Mouse (Mus musculus): ENCODE results near the gene Smarcad1. TPM values are rescaled to one million over a fixed set of nuclear protein-coding genes. Genes with fewer than 3 reads are reported as not detected.
A peak's percentile ranks its signal among the peaks of the same experiment; 100 is the strongest.

Gene Smarcad1
- polyA plus RNA-seq, 1 experiment from 2014 or later: 97.5 TPM

DNA sequence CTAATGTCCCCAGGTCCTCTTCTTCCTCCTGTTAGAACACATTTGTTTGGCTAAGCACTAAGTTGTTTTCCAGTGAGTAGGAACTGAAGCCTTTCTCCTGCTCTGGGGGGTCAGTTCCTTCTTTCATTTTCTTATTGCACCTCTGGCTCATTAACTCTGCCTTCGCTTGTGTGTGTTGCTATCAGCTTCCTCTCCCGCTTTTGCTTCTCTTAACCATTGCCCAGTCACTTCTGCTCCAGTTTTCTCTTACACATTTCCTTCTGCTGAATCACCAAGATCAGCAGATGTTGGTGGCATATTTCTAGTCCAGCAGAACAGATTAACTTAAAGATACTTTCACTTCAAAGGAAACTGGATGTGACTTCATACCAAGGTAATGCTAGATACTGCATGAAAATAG lies 72.5 kb downstream of the Smarcad1 start:
- ATAC-seq (ENCODE audit: insufficient number of reproducible peaks, insufficient read depth, low FRiP score, low TSS enrichment, low read depth): no peak
- 87% methylated on average over 2 of the region's 2 CpGs for WGBS

DNA sequence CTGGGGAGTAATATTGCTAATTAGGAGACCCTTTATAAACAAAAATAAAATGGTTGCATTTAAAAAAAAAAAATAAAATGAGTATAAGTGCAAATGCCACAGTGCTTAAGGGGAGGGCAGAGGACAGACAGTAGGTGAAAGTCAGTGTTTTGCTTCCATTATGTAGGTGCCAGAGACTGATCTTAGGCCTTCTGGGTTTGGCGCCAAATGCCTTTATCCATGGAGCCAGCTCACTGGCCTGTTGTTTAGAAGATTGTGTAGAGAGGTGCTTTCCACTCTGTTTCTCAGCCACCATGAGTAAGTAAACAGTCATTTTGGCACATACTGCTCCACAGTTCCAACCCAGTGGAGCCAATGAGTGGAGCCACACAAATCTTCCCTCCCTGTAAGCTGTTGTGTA lies 75.2 kb downstream of the Smarcad1 start:
- no peaks in the 10 kb centered on the region for H3K4me1 ChIP-seq
- H3K9ac ChIP-seq: no peak overlapping the region
- H3K4me2 ChIP-seq: no peak overlapping the region
- no peak overlapping the region for H3K27ac ChIP-seq
- no peaks in the 10 kb centered on the region for H3K27me3 ChIP-seq
- peaks cover 46% of the 10 kb centered on the region for H3K36me3 ChIP-seq
- no peaks in the 10 kb centered on the region for H3K9me3 ChIP-seq
- no peak for ATAC-seq (ENCODE audit: insufficient number of reproducible peaks, insufficient read depth, low FRiP score, low TSS enrichment, low read depth)
- WGBS: 92% methylated on average over 1 of the region's 1 CpGs
- H3K4me3 ChIP-seq: no peak overlapping the region

More for the DNA sequence above, 72.5 kb downstream of the Smarcad1 start:
- no peak overlapping the region for H3K4me2 ChIP-seq
- H3K36me3 ChIP-seq: peaks cover 62% of the 10 kb centered on the region
- no peak overlapping the region for H3K27ac ChIP-seq
- H3K4me3 ChIP-seq: no peak overlapping the region
- no peaks in the 10 kb centered on the region for H3K4me1 ChIP-seq
- no peaks in the 10 kb centered on the region for H3K27me3 ChIP-seq
- no peak overlapping the region for H3K9ac ChIP-seq
- no peaks in the 10 kb centered on the region for H3K9me3 ChIP-seq

DNA sequence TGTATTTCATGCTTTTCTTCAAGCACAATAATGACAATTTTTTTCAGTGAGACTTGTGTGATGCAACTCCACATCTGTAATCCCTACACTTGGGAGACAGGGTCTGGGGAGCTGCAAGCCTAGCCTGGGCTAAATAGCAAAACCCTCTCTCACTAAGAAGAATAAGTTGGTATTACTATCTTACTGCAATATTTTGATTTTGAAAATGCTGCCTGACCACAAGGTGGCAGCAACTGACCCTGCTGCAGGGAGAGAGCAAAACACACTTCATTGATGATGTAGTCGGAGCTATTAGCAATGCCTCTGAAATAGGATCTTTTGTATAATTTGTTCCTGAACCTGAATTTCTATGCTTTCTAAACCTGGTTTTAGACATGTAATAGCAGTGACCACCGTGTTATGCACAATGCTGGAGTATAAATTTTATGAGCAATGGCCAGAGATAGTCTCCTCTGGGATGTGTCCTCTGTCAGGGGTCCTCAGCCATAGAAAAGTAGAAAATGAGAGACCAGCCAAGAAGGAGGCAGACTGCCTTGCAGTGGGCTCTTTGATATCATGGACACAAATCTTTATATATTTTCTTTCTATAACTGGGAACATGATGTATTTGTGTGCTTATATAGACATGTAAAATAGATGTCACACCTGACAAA lies 83.8 kb downstream of the Smarcad1 start:
- Histone ChIP-seq H3K4me3 (no peak overlapping the region), H3K9me3 (no peaks in the 10 kb centered on the region), H3K4me2 (no peak overlapping the region), H3K36me3 (no peaks in the 10 kb centered on the region), H3K4me1 (no peaks in the 10 kb centered on the region), H3K9ac (no peak overlapping the region), H3K27ac (no peak overlapping the region), H3K27me3 (no peaks in the 10 kb centered on the region)
- ATAC-seq (ENCODE audit: insufficient number of reproducible peaks, insufficient read depth, low FRiP score, low TSS enrichment, low read depth): no peak
- 11% methylated on average over 2 of the region's 2 CpGs for WGBS

DNA sequence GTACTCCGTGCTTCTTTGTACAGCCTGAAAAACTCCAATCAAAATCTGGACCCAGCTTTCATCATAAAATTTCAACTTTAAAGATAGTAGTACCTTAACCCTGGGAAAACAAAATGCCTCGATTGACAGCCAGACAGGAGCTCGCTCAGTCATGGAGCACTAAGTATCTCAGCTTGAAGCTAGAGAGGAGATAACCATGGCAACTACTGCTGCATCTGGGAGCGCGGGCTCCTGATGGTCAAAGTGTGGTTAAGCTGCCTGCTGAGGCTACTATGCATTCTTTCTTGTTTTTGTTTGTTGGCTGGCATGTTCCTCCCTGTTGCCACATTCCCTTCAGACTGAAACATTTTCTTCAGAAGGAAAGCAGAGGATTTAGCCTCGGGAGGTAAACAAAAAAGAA lies 90.0 kb downstream of the Smarcad1 start:
- no peak overlapping the region for H3K27ac ChIP-seq
- 63% methylated on average over 6 of the region's 6 CpGs for WGBS
- no peaks in the 10 kb centered on the region for H3K27me3 ChIP-seq
- H3K4me3 ChIP-seq: no peak overlapping the region
- H3K4me2 ChIP-seq: no peak overlapping the region
- H3K9ac ChIP-seq: no peak overlapping the region
- H3K4me1 ChIP-seq: no peaks in the 10 kb centered on the region
- H3K9me3 ChIP-seq: no peaks in the 10 kb centered on the region
- H3K36me3 ChIP-seq: no peaks in the 10 kb centered on the region
- no peak for ATAC-seq (ENCODE audit: insufficient number of reproducible peaks, insufficient read depth, low FRiP score, low TSS enrichment, low read depth)

DNA sequence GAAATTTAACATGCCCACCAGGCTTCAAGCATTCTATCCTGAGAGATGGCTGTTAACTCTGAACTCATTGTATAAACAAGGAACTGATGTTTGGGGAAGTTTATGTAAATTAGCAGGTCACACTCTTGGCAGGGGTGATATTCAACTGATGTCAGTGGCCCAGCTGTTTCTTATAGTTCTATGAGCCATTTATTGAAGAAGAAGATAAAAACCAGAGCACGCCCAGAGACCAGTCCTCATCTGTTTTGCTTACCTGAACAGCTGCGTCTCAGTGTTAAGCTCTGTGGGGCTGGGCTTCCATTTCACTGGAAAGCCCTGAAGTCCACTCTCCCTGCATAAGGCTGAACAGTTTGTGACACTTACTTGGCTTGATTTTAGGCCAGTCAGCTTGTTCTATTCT lies 95.4 kb downstream of the Smarcad1 start:
- Histone ChIP-seq H3K27me3 (no peaks in the 10 kb centered on the region), H3K36me3 (no peaks in the 10 kb centered on the region), H3K27ac (no peak overlapping the region), H3K4me2 (no peak overlapping the region), H3K9me3 (no peaks in the 10 kb centered on the region), H3K9ac (no peak overlapping the region), H3K4me1 (no peaks in the 10 kb centered on the region), H3K4me3 (no peak overlapping the region)
- ATAC-seq (ENCODE audit: insufficient number of reproducible peaks, insufficient read depth, low FRiP score, low TSS enrichment, low read depth): no peak
- WGBS: 39% methylated on average over 2 of the region's 2 CpGs

DNA sequence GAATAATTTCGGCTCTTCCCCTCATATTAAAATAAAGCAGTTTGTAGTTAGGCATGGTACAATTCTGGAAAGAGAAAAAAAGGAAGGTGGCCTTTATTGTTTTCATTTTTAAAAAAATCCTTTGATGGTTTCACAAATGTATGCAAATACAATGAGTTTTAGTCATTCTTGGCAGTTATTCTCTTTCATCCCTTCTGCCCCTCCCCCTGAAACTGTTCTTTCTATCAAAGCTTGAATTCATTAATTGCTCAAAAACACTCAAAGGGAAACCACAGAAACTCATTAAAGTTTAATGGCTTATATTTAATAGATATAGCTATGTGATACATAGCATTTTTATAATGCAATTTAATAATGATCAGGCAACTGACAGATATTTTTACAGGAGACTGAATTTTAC lies 95.9 kb downstream of the Smarcad1 start:
- H3K4me2 ChIP-seq: no peak overlapping the region
- H3K4me1 ChIP-seq: no peaks in the 10 kb centered on the region
- ATAC-seq (ENCODE audit: insufficient number of reproducible peaks, insufficient read depth, low FRiP score, low TSS enrichment, low read depth): no peak
- H3K27ac ChIP-seq: no peak overlapping the region
- WGBS: 77% methylated on average over 1 of the region's 1 CpGs
- H3K9me3 ChIP-seq: no peaks in the 10 kb centered on the region
- H3K36me3 ChIP-seq: no peaks in the 10 kb centered on the region
- H3K4me3 ChIP-seq: no peak overlapping the region
- H3K9ac ChIP-seq: no peak overlapping the region
- no peaks in the 10 kb centered on the region for H3K27me3 ChIP-seq

DNA sequence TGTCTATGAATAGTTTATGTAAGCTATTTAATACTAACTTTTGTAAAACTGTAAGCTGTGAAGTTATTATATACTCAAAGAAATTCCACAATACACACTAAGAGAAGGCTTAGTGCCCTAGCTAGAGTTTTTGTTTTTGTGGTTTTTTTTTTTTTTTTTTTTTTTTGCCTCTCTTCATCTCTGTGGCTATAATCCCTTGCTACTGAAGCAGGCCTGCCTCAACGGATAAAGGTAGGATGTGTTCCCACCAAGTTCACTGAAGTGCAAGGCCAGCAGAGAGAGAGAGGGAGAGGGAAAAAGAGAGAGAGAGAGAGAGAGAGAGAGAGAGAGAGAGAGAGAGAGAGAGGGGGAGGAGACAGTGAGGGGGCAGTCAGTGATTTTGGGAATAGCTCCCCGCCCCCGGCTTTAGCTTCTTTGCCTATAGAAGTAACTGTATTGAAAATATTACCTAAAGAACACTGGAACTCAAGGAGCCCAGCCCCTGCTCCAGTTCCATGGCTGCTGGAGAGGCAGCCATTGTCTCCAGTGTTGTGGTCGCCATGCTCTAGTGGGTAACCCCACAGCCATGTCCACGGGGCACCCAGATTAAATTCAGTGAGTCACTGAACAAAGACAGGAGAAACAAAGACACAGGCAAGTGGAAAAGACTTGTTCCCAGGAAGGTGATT lies 97.8 kb downstream of the Smarcad1 start:
- H3K4me2 ChIP-seq: no peak overlapping the region
- H3K27me3 ChIP-seq: no peaks in the 10 kb centered on the region
- no peak for ATAC-seq (ENCODE audit: insufficient number of reproducible peaks, insufficient read depth, low FRiP score, low TSS enrichment, low read depth)
- H3K4me3 ChIP-seq: no peak overlapping the region
- H3K4me1 ChIP-seq: no peaks in the 10 kb centered on the region
- H3K27ac ChIP-seq: no peak overlapping the region
- WGBS: 55% methylated on average over 5 of the region's 5 CpGs
- no peaks in the 10 kb centered on the region for H3K36me3 ChIP-seq
- no peak overlapping the region for H3K9ac ChIP-seq
- no peaks in the 10 kb centered on the region for H3K9me3 ChIP-seq

DNA sequence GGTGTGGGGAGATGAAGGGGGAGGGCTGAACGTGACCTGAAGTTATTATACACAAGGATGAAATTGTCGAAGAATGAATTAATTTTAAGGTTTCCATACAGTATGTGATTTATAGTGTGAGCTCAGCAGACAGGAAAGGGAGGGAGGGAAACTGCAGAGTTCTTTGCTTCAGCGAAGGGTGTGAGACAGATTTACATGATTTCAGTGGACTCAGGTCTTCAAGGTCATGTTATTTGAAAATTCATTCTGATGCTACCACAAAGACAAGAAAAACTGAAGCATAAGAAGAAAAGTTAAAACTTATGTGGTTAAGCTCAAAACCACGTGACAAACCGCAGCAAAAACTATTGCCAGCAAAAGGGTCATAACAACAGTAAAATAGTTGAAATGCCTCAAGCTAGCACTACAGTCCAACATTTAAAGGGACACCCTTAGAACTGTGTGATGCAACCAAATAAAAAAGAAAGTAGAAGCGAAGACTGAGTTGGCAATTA lies 98.4 kb downstream of the Smarcad1 start:
- no peak overlapping the region for H3K4me2 ChIP-seq
- no peaks in the 10 kb centered on the region for H3K27me3 ChIP-seq
- ATAC-seq (ENCODE audit: insufficient number of reproducible peaks, insufficient read depth, low FRiP score, low TSS enrichment, low read depth): no peak
- no peak overlapping the region for H3K4me3 ChIP-seq
- H3K4me1 ChIP-seq: no peaks in the 10 kb centered on the region
- no peak overlapping the region for H3K27ac ChIP-seq
- H3K9me3 ChIP-seq: no peaks in the 10 kb centered on the region
- H3K36me3 ChIP-seq: no peaks in the 10 kb centered on the region
- whole genome bisulfite sequencing: 79% methylated on average over 6 of the region's 6 CpGs
- no peak overlapping the region for H3K9ac ChIP-seq

DNA sequence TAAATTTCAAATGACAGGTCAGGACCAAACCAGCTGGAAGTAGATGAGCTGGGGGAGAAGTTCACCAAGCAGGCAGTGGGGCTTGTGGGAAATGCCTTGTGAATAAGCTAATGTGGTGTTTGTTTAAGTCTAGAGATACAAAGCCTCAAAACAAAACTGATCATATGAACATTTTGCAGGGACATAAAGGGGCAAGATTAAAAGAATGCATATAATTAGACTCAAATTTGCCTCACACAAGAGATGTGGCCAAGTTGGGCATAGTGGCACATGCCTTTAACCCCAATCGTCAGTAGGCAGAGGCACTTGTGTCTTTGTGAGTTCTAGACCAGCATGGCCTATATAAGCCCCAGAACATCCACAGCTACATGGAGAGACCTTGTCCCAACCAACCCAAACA lies 99.9 kb downstream of the Smarcad1 start:
- no peaks in the 10 kb centered on the region for H3K4me1 ChIP-seq
- WGBS: 90% methylated on average over 1 of the region's 1 CpGs
- no peaks in the 10 kb centered on the region for H3K9me3 ChIP-seq
- no peak for ATAC-seq (ENCODE audit: insufficient number of reproducible peaks, insufficient read depth, low FRiP score, low TSS enrichment, low read depth)
- no peaks in the 10 kb centered on the region for H3K27me3 ChIP-seq
- no peak overlapping the region for H3K4me3 ChIP-seq
- no peaks in the 10 kb centered on the region for H3K36me3 ChIP-seq
- H3K27ac ChIP-seq: no peak overlapping the region
- no peak overlapping the region for H3K9ac ChIP-seq
- no peak overlapping the region for H3K4me2 ChIP-seq

DNA sequence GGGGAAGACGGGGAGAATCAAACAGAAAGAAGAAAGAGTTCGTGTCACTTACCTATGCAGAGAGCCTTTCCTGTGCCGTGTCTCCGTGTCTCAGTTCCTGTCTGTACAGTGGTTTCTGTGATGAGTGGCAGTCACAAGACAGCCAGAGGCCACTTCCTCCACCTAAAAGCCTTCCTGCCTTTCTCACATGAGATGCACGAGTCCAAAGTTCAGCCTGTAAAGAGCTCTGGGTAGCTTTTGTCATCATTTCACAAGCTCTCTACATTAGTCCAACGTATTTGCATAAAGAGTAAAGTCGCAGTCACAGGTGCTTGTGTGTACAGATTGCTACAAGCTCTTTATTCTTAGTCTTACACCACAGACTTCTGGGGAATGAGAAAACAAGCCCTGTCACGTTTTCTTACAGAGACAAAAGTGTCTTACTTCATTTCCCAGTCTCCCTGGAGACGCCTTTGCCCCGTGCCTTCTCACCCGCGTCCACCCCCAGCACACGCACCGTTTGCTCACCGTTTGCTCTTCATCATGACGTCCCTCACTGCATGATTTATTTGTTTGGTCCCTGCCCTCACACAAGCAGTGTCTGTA lies 102.3 kb downstream of the Smarcad1 start, which contains the start of gene Hpgds:
Hpgds (minus strand) TSS at position 288 of the 585 bp plus-strand sequence.
- Histone ChIP-seq H3K9ac (no peak within 1 kb of the TSS), H3K4me2 (peak within 1 kb of the TSS; percentile 18), H3K4me3 (no peak within 1 kb of the TSS), H3K36me3 (no peaks in the 10 kb centered on the region), H3K27me3 (no peaks in the 10 kb centered on the region), H3K27ac (no peak within 1 kb of the TSS), H3K4me1 (no peaks in the 10 kb centered on the region), H3K9me3 (no peaks in the 10 kb centered on the region)
- 66% methylated on average over 16 of the region's 16 CpGs for WGBS
- ATAC-seq (ENCODE audit: insufficient number of reproducible peaks, insufficient read depth, low FRiP score, low TSS enrichment, low read depth): no peak

DNA sequence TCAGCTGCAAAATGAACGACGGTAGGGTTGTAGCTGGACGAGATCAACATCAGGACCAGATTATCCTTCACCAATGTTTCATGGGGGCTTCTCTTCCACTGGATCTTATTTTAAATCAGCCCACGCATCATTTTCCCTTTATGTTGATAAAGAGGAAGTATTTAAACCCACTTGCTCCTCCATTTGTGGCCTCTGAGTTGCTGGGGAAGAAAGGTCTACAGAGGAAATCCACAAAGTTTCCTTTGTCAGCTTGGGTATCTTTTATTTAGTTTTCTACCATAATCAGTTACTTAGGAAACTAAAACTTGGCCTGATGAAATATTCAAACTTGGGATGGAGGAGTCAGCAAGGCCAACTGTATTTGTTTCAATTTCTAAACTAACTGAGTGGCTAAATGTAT lies 104.0 kb downstream of the Smarcad1 start:
- no peak overlapping the region for H3K4me3 ChIP-seq
- H3K9ac ChIP-seq: no peak overlapping the region
- no peak overlapping the region for H3K27ac ChIP-seq
- no peak for ATAC-seq (ENCODE audit: insufficient number of reproducible peaks, insufficient read depth, low FRiP score, low TSS enrichment, low read depth)
- H3K4me1 ChIP-seq: no peaks in the 10 kb centered on the region
- WGBS: 80% methylated on average over 4 of the region's 4 CpGs
- no peaks in the 10 kb centered on the region for H3K27me3 ChIP-seq
- no peaks in the 10 kb centered on the region for H3K9me3 ChIP-seq
- no peaks in the 10 kb centered on the region for H3K36me3 ChIP-seq
- no peak overlapping the region for H3K4me2 ChIP-seq

DNA sequence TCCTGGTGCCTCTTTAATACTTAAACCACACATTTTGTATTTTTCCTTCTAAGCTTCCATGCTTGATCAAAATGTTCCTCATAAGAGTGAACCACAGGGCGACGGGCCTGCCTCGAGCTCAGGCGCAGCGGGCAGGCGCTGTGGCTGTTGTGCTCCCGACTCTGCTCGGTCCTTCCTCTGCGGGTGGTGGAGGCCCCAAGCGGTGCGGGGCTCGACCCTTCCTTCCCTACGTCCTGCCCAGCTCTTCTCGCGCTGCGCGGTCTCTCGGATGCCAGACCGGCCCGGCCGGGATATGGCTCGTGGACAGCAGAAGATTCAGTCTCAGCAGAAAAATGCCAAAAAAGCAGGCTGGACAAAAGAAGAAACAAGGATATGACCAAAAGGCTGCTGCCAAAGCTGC lies 108.3 kb downstream of the Smarcad1 start:
- Histone ChIP-seq H3K4me1 (no peaks in the 10 kb centered on the region), H3K9ac (0 out of 2 replicates have a peak overlapping the region, but pooled peaks have one; percentile 12), H3K27me3 (no peaks in the 10 kb centered on the region), H3K4me2 (peak overlapping the region; percentile 52), H3K27ac (no peak overlapping the region), H3K9me3 (no peaks in the 10 kb centered on the region), H3K36me3 (no peaks in the 10 kb centered on the region), H3K4me3 (peak overlapping the region; percentile 17; the same call in 1 of the 2 replicates)
- 6% methylated on average over 22 of the region's 22 CpGs for WGBS
- no peak for ATAC-seq (ENCODE audit: insufficient number of reproducible peaks, insufficient read depth, low FRiP score, low TSS enrichment, low read depth)

Measured in embryonic facial prominence, embryonic 13.5 days (tissue).